Mouse (Mus musculus): ENCODE measurements around the gene Vmn2r95. TPM values are rescaled to one million over a fixed set of nuclear protein-coding genes. Genes with fewer than 3 reads are reported as not detected.
"Not testable (repeated sequence)": the region's sequence is repeated elsewhere in the genome, so short reads cannot be mapped to it uniquely, and the experiment has no call there.

The Vmn2r95 gene
- polyA plus RNA-seq (2012; rRNA removed) = not detected in 2 replicates

GRCm38 (mm10) chr17:18423778-18424177 lies at the start of gene Vmn2r95:
Gene Vmn2r95, plus strand, starts transcription at chr17:18424078.
- Histone ChIP-seq H3K27ac (ENCODE audit: control insufficient read depth, insufficient read depth, low read depth, low read length) (no peak within 1 kb of the TSS), H3K4me3 (ENCODE audit: control insufficient read depth, low read depth, low read length) (no peak within 1 kb of the TSS), H3K4me1 (ENCODE audit: control insufficient read depth, insufficient read depth, low read length) (no peaks in the 10 kb centered on the region), H3K27me3 (ENCODE audit: control insufficient read depth, insufficient read depth, low read length) (no peaks in the 10 kb centered on the region), H3K36me3 (ENCODE audit: control insufficient read depth, insufficient read depth, low read length) (no peaks in the 10 kb centered on the region)
- TF ChIP-seq POLR2A (IDR thresholded peaks at IDR 0.05; ENCODE audit: control insufficient read depth, low read depth, low read length) (no peak), CTCF (IDR thresholded peaks at IDR 0.05; ENCODE audit: control insufficient read depth, insufficient read depth, insufficient replicate concordance, low read depth, low read length) (no peak)

GRCm38 (mm10) chr17:18455619-18456140 lies 31.8 kb downstream of the Vmn2r95 start:
- Histone ChIP-seq H3K4me1 (ENCODE audit: control insufficient read depth, insufficient read depth, low read length) (no peaks in the 10 kb centered on the region), H3K27ac (ENCODE audit: control insufficient read depth, insufficient read depth, low read depth, low read length) (no peak overlapping the region), H3K36me3 (ENCODE audit: control insufficient read depth, insufficient read depth, low read length) (no peaks in the 10 kb centered on the region), H3K27me3 (ENCODE audit: control insufficient read depth, insufficient read depth, low read length) (no peaks in the 10 kb centered on the region), H3K4me3 (ENCODE audit: control insufficient read depth, low read depth, low read length) (no peak overlapping the region)
- TF ChIP-seq POLR2A (IDR thresholded peaks at IDR 0.05; ENCODE audit: control insufficient read depth, low read depth, low read length) = no peak
- no peak for TF ChIP-seq CTCF (IDR thresholded peaks at IDR 0.05; ENCODE audit: control insufficient read depth, insufficient read depth, insufficient replicate concordance, low read depth, low read length)

GRCm38 (mm10) chr17:18458126-18458634 lies 34.3 kb downstream of the Vmn2r95 start:
- not testable (repeated sequence) for H3K4me1 ChIP-seq (ENCODE audit: control insufficient read depth, insufficient read depth, low read length); H3K36me3 ChIP-seq (ENCODE audit: control insufficient read depth, insufficient read depth, low read length); H3K4me3 ChIP-seq (ENCODE audit: control insufficient read depth, low read depth, low read length); H3K27me3 ChIP-seq (ENCODE audit: control insufficient read depth, insufficient read depth, low read length); H3K27ac ChIP-seq (ENCODE audit: control insufficient read depth, insufficient read depth, low read depth, low read length)

- Histone ChIP-seq H3K4me3 (ENCODE audit: control insufficient read depth, low read depth, low read length) (no peak overlapping the region), H3K27ac (ENCODE audit: control insufficient read depth, insufficient read depth, low read depth, low read length) (no peak overlapping the region), H3K27me3 (ENCODE audit: control insufficient read depth, insufficient read depth, low read length) (no peaks in the 10 kb centered on the region), H3K4me1 (ENCODE audit: control insufficient read depth, insufficient read depth, low read length) (no peaks in the 10 kb centered on the region), H3K36me3 (ENCODE audit: control insufficient read depth, insufficient read depth, low read length) (no peaks in the 10 kb centered on the region)
- TF ChIP-seq CTCF (IDR thresholded peaks at IDR 0.05; ENCODE audit: control insufficient read depth, insufficient read depth, insufficient replicate concordance, low read depth, low read length) = no peak
These were observed 38.8 kb downstream of the Vmn2r95 start for GRCm38 (mm10) chr17:18462695-18463094.

- H3K27ac ChIP-seq (ENCODE audit: control insufficient read depth, insufficient read depth, low read depth, low read length) = no peak overlapping the region
- H3K27me3 ChIP-seq (ENCODE audit: control insufficient read depth, insufficient read depth, low read length) = no peaks in the 10 kb centered on the region
- no peaks in the 10 kb centered on the region for H3K4me1 ChIP-seq (ENCODE audit: control insufficient read depth, insufficient read depth, low read length)
- no peak overlapping the region for H3K4me3 ChIP-seq (ENCODE audit: control insufficient read depth, low read depth, low read length)
- no peaks in the 10 kb centered on the region for H3K36me3 ChIP-seq (ENCODE audit: control insufficient read depth, insufficient read depth, low read length)
- TF ChIP-seq POLR2A (IDR thresholded peaks at IDR 0.05; ENCODE audit: control insufficient read depth, low read depth, low read length) (no peak), CTCF (IDR thresholded peaks at IDR 0.05; ENCODE audit: control insufficient read depth, insufficient read depth, insufficient replicate concordance, low read depth, low read length) (no peak)
These were observed 56.0 kb downstream of the Vmn2r95 start for GRCm38 (mm10) chr17:18479885-18480284.

Other genes with a start within 250 kb of the Vmn2r95 start
- not detected in 2 replicates for gene Vmn2r94, start 146.3 kb upstream of the Vmn2r95 start, polyA plus RNA-seq (2012; rRNA removed)
- gene Vmn2r93, start 126.0 kb upstream of the Vmn2r95 start, polyA plus RNA-seq (2012; rRNA removed) = not detected in 2 replicates
- gene Vmn2r96, start 149.1 kb downstream of the Vmn2r95 start, polyA plus RNA-seq (2012; rRNA removed) = not detected in 2 replicates

All from testis, adult 2 months (tissue).